Mouse (Mus musculus) stomach, postnatal 0 days (tissue): ENCODE results near the gene Rpl9. TPM values are rescaled to one million over a fixed set of nuclear protein-coding genes. Genes with fewer than 3 reads are reported as not detected.

ENCODE experiments used
- ATAC-seq: fragments of 200-750 bp; cut with Nextera tagmentation; 2 replicates; pipeline ENCODE4 v1.8.0; 2017; ENCODE audit not compliant: low FRiP score, low TSS enrichment
- DNase-seq: peaks from one replicate; pipeline ENCODE4 v3.0.0-alpha.2; 2016; ENCODE audit warnings: low spot score
- H3K27ac ChIP-seq: fragments of 300-500 bp; sonication (generic); replicated peaks from 2 replicates; pipeline ENCODE4 v1.5.1; 2014; ENCODE audit warnings: mild to moderate bottlenecking, control low read depth
- H3K27me3 ChIP-seq: fragments of 300-500 bp; sonication (generic); 2 replicates; pipeline ENCODE4 v1.6.1; 2014; ENCODE audit warnings: low read length; ENCODE audit not compliant: control insufficient read depth, insufficient read depth
- H3K36me3 ChIP-seq: fragments of 300-500 bp; sonication (generic); 2 replicates; pipeline ENCODE4 v1.6.1; 2014; ENCODE audit warnings: low read length, mixed read lengths; ENCODE audit not compliant: control insufficient read depth, insufficient read depth
- H3K4me1 ChIP-seq: fragments of 300-500 bp; sonication (generic); replicated peaks from 2 replicates; pipeline ENCODE4 v1.6.1; 2014; ENCODE audit warnings: antibody characterized with exemption; ENCODE audit not compliant: control insufficient read depth, insufficient read depth
- H3K4me2 ChIP-seq: fragments of 300-500 bp; sonication (generic); replicated peaks from 2 replicates; pipeline ENCODE4 v1.6.1; 2014; ENCODE audit warnings: low read depth, mild to moderate bottlenecking, control low read depth, moderate library complexity
- H3K4me3 ChIP-seq: fragments of 300-500 bp; sonication (generic); 2 replicates; pipeline ENCODE4 v1.5.1; 2014; ENCODE audit warnings: low read depth, low read length, control low read depth
- H3K9ac ChIP-seq: fragments of 300-500 bp; sonication (generic); 2 replicates; pipeline ENCODE4 v1.6.1; 2014; ENCODE audit warnings: mild to moderate bottlenecking, low read length, control low read depth, mixed read lengths
- H3K9me3 ChIP-seq: fragments of 300-500 bp; sonication (generic); 2 replicates; pipeline ENCODE4 v1.6.1; 2016; ENCODE audit warnings: low read length; ENCODE audit not compliant: control insufficient read depth
- CTCF ChIP-seq: IDR thresholded peaks from 2 replicates; pipeline ENCODE4 v1.5.1; 2016; ENCODE audit warnings: antibody characterized with exemption, low read depth, mild to moderate bottlenecking, moderate library complexity
- EP300 ChIP-seq: optimal IDR thresholded peaks from 2 replicates; pipeline ENCODE3; 2016; ENCODE audit warnings: antibody characterized with exemption
- WGBS: fragments of 180-500 bp; shearing (Covaris S2); extraction: QIAGEN DNeasy Blood & Tissue Kit; methylation state at CpG from one replicate; pipeline ENCODE4 v1.1.7; 2014; 5-methylcytosine and 5-hydroxymethylcytosine counted together
- polyA plus RNA-seq: library from polyadenylated mRNA; unstranded; fragments of >200 nt; fragmentation: Nextera tagmentation; extraction: Ambion mirVana; gene quantifications from 2 replicates; pipeline ENCODE4 v1.2.1, GENCODE M21; 2015

The Rpl9 gene
- polyA plus RNA-seq, 1 experiment from 2014 or later: 917 TPM

- Histone ChIP-seq H3K9me3 (no peaks in the 10 kb centered on the region), H3K27me3 (no peaks in the 10 kb centered on the region), H3K4me3 (no peak overlapping the region), H3K27ac (no peak overlapping the region), H3K36me3 (no peaks in the 10 kb centered on the region), H3K4me1 (no peaks in the 10 kb centered on the region), H3K4me2 (no peak overlapping the region), H3K9ac (no peak overlapping the region)
- ATAC-seq (no peak), DNase-seq (no peak)
- TF ChIP-seq EP300: no peak
- TF ChIP-seq CTCF: no peak
- WGBS: 20% methylated on average over 4 of the region's 4 CpGs
These were observed 51.1 kb downstream of the Rpl9 start for GRCm38 (mm10) chr5:65340167-65340566.

- DNase-seq (no peak), ATAC-seq (no peak)
- H3K9me3 ChIP-seq: no peaks in the 10 kb centered on the region
- H3K4me1 ChIP-seq: no peaks in the 10 kb centered on the region
- no peaks in the 10 kb centered on the region for H3K36me3 ChIP-seq
- 84% methylated on average over 6 of the region's 6 CpGs for WGBS
- H3K27me3 ChIP-seq: no peaks in the 10 kb centered on the region
- H3K9ac ChIP-seq: no peak overlapping the region
- H3K27ac ChIP-seq: no peak overlapping the region
- TF ChIP-seq EP300 (no peak), CTCF (peak; percentile 55)
- H3K4me2 ChIP-seq: no peak overlapping the region
- H3K4me3 ChIP-seq: no peak overlapping the region
These were observed 52.9 kb downstream of the Rpl9 start for GRCm38 (mm10) chr5:65338394-65338793.

Other genes with a start within 250 kb of the Rpl9 start
- gene Wdr19, start 191.7 kb downstream of the Rpl9 start, polyA plus RNA-seq: 2.4 and 2.7 TPM in 2 replicates
- gene Rfc1, start 55.8 kb downstream of the Rpl9 start, polyA plus RNA-seq: 32.5 and 43.7 TPM in 2 replicates
- 0.24 and 0.25 TPM in 2 replicates for gene Klb, start 43.1 kb downstream of the Rpl9 start, polyA plus RNA-seq
- gene Lias, start 53 bp upstream of the Rpl9 start, polyA plus RNA-seq: 43.4 and 46.0 TPM in 2 replicates
- gene Ugdh, start 44.5 kb upstream of the Rpl9 start, polyA plus RNA-seq: 281 and 313 TPM in 2 replicates
- not detected in 2 replicates for gene Gm43552, start 101.4 kb upstream of the Rpl9 start, polyA plus RNA-seq
- 355 and 360 TPM in 2 replicates for gene Smim14, start 145.7 kb upstream of the Rpl9 start, polyA plus RNA-seq
- gene Ube2k, start 145.8 kb upstream of the Rpl9 start, polyA plus RNA-seq: 130 and 136 TPM in 2 replicates